Mouse (Mus musculus): ENCODE measurements around the gene Gm10118.

GRCm38 (mm10) chr10:63908878-63909277, 18.4 kb downstream of the Gm10118 start:
- no peak for TF ChIP-seq CTCF (IDR thresholded peaks at IDR 0.05; ENCODE audit: low read depth)
- TF ChIP-seq EP300 (optimal IDR thresholded peaks at IDR 0.05): no peak
